Mouse (Mus musculus): ENCODE measurements at regions not wholly inside any gene's neighbourhood (a gene's known extent, or its start where the extent isn't known, plus 50 kb on each side); places are given as distances from the start of the nearest gene placed in this dataset.

- no peak for TF ChIP-seq CTCF (IDR thresholded peaks at IDR 0.05; ENCODE audit: control insufficient read depth, insufficient read depth, insufficient replicate concordance, low read depth, low read length)
- TF ChIP-seq POLR2A (IDR thresholded peaks at IDR 0.05; ENCODE audit: control insufficient read depth, low read depth, low read length): no peak
These were observed 181.0 kb upstream of the Tle1 start for GRCm38 (mm10) chr4:72381742-72382141.

Measured in testis, adult 2 months (tissue).